Mouse (Mus musculus) c-Kit-positive CD71-positive TER-119-positive erythroid progenitor cells, embryonic 14.5 days (primary cell): ENCODE measurements around the gene Hsd17b3.
"Not testable (repeated sequence)": the region's sequence is repeated elsewhere in the genome, so short reads cannot be mapped to it uniquely, and the experiment has no call there.

Experiments used
- DNase-seq: peaks from one replicate; pipeline ENCODE4 v3.0.0-alpha.2; 2013; ENCODE audit warnings: low spot score

Gene Hsd17b3

DNA sequence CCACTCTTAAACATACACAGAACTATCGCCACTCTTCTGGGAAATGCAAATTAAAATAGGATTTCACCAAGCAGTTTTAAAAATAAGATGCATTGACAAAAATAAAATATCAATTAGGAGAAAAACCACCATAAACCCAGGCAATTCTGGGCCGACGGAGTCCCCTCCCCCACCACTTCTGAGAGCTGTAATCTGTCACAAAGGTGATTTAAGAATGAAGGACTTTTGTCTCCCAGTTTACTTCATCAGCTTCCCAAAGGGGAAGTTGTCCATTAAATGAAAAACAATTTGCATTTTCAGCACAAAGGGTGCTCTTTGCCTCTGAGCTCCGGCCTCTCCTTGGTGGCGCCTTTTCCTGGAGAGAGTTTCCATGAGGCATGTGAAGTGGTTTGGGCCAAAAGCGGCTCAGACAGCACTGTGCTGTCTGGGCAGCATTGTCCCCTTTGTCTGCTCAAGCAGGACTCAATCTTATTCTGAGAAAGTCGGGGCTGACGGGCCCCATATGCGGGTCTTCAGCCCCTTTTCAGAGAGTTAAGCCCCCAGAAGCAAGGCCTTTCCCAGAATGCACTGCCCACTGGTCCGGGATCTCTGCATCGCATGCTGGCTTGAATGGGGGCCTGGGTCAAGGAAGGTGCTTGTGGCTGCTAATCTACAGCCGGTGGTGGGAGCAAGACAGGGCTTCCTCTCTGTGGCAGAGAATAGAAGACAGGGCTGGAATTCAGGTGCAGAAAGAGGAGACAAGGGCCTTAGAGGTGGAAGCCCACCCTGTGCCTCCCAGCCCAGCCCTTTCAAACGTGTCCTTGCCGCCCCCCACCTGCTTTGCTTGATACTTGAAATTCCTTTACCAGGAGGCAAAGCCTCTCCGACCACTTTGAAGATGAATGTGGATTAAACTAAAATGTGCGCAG, 7.8 kb downstream of the Hsd17b3 start:
- DNase-seq = no peak

DNA sequence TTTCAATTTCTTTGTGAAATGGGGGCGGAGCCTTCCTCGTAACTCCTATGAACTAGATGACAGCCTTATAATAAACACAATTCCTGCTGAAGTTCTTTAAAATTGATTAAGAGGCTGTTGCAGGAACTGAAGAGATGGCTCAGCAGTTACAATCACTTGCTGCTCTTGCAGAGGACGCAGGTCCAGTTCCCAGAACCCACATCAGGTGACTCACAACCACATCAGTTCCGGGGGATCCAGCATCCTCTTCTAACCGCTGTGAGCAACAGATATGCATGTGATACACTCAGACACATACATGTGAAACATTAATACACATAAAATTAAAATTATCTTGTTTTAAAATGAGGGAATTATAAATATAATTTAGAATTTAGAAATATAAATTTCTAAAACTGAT, 11.4 kb downstream of the Hsd17b3 start:
- DNase-seq = no peak

DNA sequence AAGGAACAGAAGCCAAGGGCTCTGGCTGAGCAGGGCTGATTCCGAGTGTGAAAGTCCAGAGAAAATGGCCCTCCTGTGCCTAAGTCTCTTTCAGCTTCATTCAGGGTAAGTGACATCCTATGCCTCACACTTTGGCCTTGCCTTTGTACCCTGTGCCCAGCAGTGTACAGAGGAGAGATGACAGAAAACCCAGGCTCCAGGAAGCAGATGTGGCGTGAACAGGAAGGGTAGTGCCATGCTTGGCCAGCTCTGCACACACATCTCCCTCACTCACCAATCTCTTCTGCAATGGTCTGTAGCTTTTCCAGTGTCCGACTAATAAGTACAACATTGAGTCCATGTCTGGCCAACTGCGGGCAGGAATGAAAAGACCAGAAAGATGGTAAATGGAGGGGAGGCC, 13.0 kb downstream of the Hsd17b3 start:
- DNase-seq = no peak

DNA sequence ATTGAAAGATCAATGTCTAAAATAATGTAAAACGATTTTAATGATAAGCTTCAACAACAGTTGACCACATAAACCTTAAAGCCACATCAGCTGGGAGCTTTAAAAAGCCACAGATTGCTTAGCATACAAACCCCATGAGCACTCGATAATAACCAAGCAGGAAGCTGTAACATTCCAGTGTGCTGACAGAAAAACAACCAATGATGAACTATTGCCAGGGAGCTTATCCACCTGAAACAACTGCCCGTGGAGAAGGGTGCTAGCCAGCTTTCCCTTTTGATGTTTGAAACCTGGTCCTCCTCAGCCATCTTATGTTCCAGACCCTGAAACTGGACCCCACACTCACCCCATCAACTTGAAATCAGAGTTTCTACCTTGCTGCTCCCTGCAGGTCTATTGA, 22.4 kb downstream of the Hsd17b3 start:
- no peak for DNase-seq

DNA sequence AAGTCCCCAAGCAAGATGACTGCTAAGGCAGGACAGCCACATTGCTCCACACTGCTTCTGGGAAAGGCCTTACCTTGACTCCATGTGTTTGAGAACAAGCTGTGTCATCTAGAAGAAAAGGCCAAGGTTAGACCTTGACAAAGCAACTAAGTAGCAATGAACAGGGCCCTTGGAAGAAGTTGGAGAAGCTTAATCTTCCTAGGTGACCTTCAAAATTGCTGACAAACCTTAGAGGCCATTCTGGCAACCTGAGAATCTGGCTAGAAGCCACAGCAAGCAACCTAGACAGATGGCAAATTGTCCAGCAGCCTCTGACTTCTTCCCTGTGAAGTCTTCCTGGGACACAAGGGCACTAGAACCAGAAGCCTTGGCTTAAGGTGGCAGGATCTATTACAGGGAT, 24.8 kb downstream of the Hsd17b3 start:
- no peak for DNase-seq

DNA sequence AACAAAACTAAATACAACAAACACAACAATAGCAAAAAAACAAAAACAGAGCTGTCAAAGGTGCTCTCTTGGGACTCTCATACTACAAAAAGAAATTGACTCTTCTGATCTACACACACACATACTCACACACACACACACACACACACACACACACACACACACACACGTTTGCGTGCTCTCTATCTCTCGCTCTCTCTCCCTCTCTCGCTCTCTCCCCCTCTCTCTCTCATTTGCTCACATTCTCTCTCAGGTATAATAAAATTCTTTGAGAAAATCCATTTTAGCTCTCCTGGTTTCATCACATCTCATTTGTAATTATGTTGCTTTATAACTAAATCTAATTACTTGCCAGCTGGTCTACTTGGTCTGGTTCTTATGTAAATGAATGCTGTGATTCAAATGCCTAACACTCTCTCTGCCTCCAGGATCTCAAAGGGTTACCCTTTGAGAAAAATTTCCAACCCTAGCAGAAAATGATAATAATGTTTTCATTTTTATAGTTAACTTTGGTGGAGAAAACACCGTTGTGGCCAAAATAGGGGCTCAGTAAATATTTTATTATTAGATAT, 28.0 kb downstream of the Hsd17b3 start:
- no peak for DNase-seq

DNA sequence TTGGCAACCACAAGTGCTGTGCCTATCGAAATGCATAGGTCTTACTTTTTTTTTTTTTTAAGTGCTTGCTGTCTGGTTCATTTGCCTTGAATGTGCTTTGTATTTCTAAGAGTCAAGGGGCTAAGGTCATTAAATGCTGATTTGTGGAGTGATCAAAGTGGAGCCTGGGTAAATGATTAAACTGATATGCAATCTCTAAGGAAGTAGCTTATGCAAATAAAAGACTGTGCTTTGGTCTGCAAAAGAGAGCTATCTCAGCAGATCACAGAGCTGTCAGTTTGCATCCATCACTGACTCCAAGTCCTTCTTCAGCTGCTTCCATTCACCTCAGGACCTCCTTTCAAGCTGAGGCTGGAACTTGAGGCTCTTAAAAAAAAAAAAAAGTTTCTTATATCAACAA, 35.1 kb downstream of the Hsd17b3 start:
- no peak for DNase-seq

DNA sequence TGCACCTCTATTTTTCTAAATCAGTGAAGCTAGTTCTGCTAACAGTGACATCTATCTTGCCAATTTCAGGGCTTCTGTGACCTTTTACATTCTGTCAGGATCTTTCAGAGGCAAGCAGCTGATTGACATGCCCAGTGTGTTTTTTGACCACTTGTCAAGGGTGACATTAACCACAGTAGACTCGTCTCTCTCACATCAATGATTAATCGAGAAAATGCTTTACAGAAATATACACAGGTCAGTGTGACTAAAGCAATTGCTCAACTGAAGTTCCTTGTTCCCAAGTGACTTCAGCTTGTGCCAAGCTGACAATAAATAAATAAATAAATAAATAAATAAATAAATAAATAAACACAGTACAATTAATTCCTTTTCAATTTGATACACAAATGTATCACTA, 36.7 kb downstream of the Hsd17b3 start:
- not testable (repeated sequence) for DNase-seq

DNA sequence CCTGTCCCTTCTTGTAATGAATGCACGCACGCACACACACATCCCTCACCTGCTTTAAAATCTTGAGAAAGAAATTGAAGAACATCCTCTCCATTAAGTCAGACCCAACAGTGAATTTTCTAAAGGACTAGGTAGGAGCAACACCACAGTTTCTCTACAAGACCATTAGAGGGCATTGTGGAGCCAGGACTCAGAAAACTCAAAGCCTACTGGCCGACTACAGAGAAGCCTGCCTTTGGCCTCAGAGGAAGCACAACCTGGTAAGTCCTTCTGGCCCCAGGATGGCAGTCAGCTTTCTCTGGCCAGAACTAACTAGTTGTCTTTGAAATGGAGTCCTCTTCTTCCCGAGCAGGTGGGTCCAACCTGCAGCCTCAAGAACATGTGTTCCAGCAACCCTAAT, 38.1 kb downstream of the Hsd17b3 start:
- DNase-seq = no peak

DNA sequence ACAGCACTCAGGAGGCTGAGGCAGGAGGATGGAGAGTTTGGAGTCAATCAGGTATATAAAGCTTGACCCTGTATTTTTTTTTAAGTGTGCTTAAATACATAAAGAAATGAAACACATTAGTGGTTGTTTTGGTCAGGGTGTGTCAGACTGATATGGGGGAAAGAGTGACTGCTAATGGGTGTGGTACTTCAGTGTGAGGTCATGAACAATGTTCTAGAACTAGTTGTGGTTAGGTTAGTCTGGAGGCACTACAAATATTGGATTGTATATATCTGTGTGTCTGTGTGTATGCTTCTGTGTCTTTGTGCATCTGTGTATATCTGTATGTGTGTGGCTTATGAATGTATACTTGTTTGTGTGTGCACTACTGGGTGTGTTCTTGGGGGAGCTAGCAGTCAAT, 39.5 kb downstream of the Hsd17b3 start:
- DNase-seq = peak; percentile 17

DNA sequence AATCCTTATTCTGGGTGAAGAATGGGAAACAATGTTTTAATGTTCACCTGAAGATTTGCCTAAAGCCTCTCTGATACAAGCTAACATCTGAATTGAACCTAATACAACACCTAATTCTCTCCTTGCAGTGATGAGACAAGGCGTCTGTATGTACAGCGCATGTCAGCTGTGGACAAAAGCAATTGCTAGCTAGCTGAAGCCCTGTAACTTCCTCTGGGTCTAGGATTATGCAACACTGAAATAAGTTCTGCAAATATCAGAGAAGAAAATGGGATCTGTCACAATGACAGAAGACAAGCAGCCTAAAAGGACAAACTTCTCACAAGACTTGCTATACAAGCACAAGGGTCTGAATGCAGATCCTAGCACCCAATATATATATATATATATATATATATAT, 40.6 kb downstream of the Hsd17b3 start:
- no peak for DNase-seq

DNA sequence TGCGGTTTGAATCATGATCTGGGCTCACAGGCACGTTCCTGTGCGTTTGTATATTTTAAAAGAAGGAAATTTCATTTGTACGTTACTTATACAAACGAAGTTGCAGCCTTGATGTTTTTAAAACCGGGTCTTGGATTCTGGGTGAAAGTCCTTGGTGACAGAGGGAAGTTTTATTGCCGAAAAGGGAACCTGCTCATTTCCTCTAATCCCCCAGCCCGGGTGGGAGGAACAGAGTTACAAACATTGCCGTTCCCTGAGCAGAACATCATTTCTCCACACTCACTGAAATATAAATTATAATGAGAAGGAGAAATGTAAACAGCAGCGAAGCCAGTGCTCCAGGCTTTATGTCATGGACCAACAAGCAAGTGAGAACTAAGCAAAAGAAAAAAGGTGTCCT, 49.1 kb downstream of the Hsd17b3 start:
- DNase-seq = no peak

DNA sequence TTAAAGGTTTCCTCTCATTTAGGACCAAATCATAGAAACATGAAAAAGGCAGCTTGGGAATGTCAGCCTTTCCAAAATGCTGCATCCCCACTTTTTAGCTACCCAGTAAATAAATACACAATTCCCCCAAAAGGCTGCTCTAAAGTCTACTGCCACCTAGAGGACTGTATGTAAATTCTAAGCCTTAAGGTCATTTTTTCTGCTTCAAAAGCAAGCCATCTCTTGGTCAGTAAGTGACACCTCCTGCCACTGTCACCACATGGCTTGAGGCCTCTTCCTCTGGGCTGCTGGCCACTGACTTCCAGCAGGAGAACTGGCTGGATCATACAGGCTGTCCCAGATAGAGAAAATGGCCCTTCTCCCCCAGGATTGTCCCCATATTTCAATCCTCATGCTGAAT, 50.9 kb downstream of the Hsd17b3 start:
- no peak for DNase-seq

DNA sequence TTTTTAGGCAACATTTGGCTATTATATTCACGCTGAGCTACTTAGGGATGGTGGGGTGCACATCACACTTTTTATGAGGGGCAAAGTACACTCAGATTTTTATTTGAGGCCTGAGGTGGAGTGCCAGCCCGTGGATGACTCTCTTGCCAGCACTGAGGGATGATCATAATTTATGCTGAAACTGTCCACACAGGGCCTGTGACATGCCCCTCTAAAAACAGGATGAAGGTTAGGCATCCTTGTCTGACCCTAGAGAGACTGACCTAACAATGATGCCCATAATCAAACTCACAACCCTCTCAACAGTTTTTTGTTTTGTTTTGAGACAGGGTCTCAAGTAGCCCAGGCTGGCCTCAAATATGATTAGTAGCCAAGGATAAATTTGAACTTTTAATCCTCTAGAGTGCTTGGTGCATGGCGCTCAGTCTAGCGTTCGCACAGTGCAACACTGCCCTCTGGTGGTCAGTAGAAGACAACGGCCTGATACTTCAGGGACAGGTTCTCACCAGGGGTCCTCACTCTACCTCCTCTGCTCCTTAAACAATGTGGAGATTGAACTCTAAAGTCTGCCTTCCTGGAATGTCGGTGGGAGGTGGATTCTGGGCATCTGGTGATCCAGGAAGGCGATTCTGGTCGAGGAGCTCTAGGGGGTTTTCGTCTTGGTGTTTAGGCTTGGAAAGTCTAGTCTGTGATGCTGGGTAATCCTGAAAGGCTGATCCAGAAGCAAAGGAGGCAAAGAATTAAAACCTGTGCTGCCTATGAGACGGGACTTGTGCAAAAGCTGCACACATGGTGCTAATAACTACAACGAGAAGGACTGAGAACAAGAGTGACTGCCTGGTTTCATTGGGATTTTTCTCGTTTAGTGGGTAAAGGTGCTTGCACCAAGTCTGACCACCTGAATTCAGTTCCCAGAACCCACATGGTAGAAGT, 52.7 kb downstream of the Hsd17b3 start:
- DNase-seq = peak; percentile 74

DNA sequence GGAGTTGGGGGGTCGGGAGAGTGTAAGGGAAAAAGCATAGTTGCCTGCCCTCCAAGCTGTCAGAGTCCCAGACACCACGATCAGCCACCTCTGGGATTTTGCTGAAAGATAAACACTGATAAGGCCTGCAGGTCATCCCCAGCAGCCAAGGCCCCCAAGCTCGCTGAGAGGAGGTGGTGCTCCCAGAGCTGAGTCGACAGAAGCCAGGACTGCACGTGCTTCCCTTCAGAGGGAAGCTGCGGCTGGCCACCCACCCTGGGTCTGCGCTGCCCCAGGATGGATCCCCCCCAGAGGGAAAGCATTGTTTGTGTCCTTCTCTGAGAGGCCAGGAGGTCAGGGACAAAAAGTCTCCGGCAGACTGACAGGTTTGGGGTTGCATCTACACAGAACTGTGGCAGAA, 54.0 kb downstream of the Hsd17b3 start:
- DNase-seq = no peak

DNA sequence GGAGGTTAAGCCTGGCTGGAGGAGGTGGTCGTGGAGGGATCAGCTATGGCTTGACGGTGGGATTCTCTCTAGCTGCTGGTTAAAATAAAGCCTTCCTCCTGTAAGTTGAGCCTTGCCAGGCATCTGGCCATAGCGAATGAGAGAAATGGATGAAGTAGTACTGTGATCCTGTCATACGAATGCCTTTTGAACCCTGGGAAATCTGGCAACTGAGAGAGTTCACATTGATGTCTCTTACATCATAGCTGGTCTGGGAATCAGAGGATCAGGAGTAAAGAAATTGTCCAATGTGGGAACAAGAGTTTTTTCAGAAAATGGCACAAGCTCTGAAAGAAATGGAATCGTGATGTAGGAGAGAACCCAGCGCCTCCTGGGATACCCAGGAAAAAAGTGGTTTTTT, 55.1 kb downstream of the Hsd17b3 start:
- no peak for DNase-seq

DNA sequence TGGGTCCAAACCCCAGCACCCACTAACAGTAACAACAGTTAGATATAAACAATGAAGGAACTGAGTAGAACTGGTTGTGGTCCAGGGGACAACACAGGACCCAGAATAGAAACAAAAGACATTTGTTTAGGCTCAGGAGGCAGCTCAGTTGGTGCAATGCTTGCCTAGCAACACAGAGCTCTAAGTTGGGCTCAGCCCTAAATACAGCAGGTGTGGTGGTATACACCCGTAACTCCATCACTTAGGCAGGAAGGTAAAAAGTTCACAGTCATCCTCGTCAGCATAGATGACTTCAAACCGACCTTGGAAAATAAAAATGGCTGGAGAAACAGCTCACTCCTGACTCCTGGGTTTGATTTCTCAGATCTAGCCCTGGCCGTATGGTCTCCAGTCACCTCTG, 55.8 kb downstream of the Hsd17b3 start:
- no peak for DNase-seq

DNA sequence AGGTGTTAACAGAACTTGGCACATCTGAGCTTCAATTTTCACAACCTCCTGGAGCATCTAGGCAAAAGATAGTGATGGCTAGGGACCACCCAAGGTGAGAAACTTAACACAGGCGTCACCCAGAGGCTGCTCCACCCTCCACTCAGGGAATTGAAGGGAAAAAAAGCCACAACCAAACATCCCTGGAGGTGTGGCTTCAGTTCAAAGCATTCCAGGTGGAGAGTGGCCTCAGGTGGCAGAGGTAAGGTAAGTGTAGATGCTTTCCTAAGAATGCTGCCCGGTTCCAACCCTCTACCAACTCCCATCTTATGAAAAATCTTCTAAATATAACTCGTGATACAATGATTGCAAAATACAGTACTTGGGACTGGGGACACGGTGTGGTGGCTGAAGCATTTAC, 57.8 kb downstream of the Hsd17b3 start:
- no peak for DNase-seq

DNA sequence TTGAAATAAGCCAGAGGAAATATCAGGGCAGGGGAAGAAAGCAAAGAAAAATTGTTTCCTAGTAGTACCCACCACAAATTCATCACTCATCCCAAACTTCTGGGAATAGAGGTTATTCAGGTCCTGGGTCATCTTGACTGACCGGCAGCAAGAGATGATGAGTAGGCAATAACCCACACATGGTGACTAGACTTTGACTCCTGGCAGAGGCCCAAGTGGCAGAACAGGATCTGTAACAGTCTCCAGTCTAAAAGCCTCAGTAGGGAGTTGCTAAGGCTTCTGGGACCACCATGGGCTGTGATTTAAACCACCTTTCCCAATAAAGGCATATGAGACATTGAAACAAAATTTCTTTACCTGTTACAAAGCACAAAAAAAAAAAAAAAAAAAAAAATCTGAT, 58.2 kb downstream of the Hsd17b3 start:
- no peak for DNase-seq

DNA sequence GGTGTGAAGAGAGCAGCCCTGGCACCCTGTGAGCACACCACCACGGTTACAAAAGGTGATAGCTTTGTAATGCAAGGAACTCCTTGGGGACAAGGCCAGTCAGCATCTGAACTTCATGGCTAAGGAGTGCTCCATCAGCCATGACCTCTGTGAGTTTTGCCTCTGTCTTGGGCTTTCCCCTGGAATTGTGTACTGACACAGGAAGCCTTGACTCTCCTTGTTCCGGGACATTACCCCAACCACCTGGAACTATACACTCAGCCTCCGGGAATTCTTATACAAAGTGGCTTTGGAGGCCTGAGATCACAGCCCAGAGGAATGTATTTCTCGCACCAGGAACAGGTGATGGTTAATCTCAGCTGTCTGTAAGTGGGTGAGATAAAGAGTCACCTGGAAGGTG, 64.2 kb downstream of the Hsd17b3 start:
- DNase-seq = no peak

DNA sequence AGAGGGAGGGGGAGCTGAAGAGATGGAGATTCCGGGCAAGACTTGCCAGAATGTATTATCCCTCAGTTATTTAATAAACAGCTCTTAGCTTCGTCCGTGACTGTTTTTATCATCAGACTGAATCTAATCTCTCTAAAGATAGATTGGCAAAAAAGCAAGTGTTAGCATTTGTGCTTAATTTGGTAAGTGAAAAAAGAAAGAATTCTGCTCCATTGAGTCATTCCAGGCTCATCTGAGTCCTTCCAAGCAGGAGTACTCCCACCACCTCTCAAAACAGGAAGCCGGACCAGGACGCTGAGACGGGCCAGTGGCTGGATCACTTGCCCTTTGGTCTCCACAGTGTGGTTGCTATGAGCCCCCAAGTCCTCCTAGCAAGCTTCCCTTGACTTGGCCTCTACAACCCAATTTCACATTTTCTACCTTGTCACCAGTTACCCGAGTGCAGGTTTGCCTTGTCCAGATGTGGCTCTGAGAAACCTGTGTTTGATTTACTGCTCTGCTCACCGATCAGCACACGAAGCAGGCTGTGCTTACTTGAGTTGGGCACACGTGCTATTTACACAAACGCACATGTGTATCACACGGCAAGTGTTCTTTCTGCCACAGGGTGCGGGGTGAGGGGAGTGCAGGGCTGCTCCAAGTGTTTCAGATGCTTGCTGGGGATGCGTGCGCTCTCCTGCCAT, 66.1 kb downstream of the Hsd17b3 start:
- no peak for DNase-seq

DNA sequence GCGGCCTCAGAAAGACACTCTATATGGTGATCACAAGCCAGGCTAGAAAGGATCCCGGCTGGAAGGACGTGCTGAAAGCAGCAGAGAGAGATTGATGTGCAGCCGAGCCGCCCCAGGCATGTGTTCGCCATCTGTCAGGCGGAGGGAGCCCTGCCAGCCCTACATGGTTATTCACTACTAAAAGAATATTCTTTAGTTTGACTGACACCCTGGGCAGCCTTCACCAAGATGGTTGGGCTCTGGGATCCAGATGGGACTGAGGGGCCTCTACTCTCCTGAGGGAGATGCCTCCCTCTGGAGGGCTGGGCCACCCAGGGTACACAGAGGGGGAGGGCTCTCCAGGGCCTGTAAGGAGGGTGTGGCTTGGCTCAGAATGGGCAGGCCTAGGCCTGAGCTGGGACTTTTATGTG, 68.1 kb downstream of the Hsd17b3 start:
- DNase-seq = no peak
